Mouse (Mus musculus): ENCODE results near the gene Dap3.

- TF ChIP-seq GATA1 (IDR thresholded peaks at IDR 0.05; ENCODE audit: low read length) (no peak), TAL1 (IDR thresholded peaks at IDR 0.05; ENCODE audit: low read length) (no peak)
Measured at GRCm38 (mm10) chr3:88942316-88942880, 8.6 kb downstream of the Dap3 start.

Data from erythroblast, embryonic 14.5 days (primary cell).